In the genomic region with DNA sequence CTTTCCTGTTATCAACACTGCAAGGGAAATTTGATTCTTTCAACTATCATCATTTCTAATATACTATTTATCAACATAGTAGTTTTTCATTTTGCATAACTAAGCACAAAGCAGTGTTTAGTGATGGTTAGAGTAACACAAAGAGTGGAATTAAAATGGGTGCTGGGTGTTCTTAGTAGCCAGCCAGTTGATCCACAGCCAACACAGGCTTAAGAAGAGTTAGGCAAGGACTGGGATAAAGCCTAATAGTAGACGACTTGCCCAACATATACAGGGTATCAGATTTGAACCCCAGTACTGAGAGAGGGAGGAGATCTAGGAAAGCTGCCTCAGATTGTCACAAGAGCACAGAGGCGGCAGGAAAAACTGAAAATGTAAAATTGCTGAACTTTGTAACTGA, we compare ENCODE assay signal across 30 mouse cellular contexts.
"Had no signal": no experiment of that assay in that cellular context is flagged by ENCODE, and none has a peak within 500 bp of the region (broad histone marks: within the 10 kb centered on the region; RNA-seq: fewer than 3 reads in every experiment).

No protein-coding gene starts in this region.

- H3K4me3 ChIP-seq: embryonic facial prominence, embryonic 10.5 days; embryonic facial prominence, embryonic 12.5 days; embryonic facial prominence, embryonic 13.5 days; embryonic facial prominence, embryonic 15.5 days; erythroblast, embryonic 14.5 days; forebrain, embryonic 10.5 days; forebrain, embryonic 12.5 days; forebrain, embryonic 13.5 days; forebrain, embryonic 15.5 days; gastrocnemius, adult 2 months; heart, adult 2 months; heart, embryonic 10.5 days had no signal

- H3K4me1 ChIP-seq: embryonic facial prominence, embryonic 10.5 days; embryonic facial prominence, embryonic 12.5 days; embryonic facial prominence, embryonic 13.5 days; embryonic facial prominence, embryonic 15.5 days; forebrain, embryonic 10.5 days; forebrain, embryonic 12.5 days; forebrain, embryonic 13.5 days; forebrain, embryonic 15.5 days; heart, embryonic 10.5 days had no signal

- H3K27me3 ChIP-seq: embryonic facial prominence, embryonic 12.5 days; embryonic facial prominence, embryonic 13.5 days; embryonic facial prominence, embryonic 15.5 days; forebrain, embryonic 12.5 days; forebrain, embryonic 13.5 days; forebrain, embryonic 15.5 days had no signal

- H3K36me3 ChIP-seq: embryonic facial prominence, embryonic 10.5 days; embryonic facial prominence, embryonic 12.5 days; embryonic facial prominence, embryonic 13.5 days; embryonic facial prominence, embryonic 15.5 days; forebrain, embryonic 10.5 days; forebrain, embryonic 12.5 days; forebrain, embryonic 15.5 days; heart, embryonic 10.5 days had no signal

- ATAC-seq: forebrain, embryonic 13.5 days; forebrain, embryonic 14.5 days; forebrain, embryonic 15.5 days; forebrain, embryonic 16.5 days; forebrain, postnatal 0 days had no signal

- H3K27ac ChIP-seq: embryonic facial prominence, embryonic 10.5 days; embryonic facial prominence, embryonic 12.5 days; embryonic facial prominence, embryonic 13.5 days; embryonic facial prominence, embryonic 15.5 days; forebrain, embryonic 10.5 days; forebrain, embryonic 12.5 days; forebrain, embryonic 13.5 days; forebrain, embryonic 15.5 days; gastrocnemius, adult 2 months; heart, adult 2 months; heart, embryonic 10.5 days had no signal

- DNase-seq: cerebellum, adult 2 months; cerebellum, adult 8-10 months; cerebellum, adult 9-10 months; cerebellum, adult 9-11 months; cerebellum, postnatal 10 days; cerebellum, postnatal 14 days; cerebellum, postnatal 25 days; cerebellum, postnatal 36 days; embryo, embryonic 11 days; forebrain, postnatal 0 days; gastrocnemius, adult 2 months; gastrocnemius, postnatal 10 days; gastrocnemius, postnatal 14 days; gastrocnemius, postnatal 25 days; gastrocnemius, postnatal 36 days; heart, adult 11 months; heart, adult 18-20 months; heart, adult 2 months had no signal

- H3K9ac ChIP-seq: embryonic facial prominence, embryonic 12.5 days; embryonic facial prominence, embryonic 13.5 days; embryonic facial prominence, embryonic 15.5 days; forebrain, embryonic 12.5 days; forebrain, embryonic 13.5 days; forebrain, embryonic 15.5 days; forebrain, postnatal 0 days had no signal

- H3K9me3 ChIP-seq: embryonic facial prominence, embryonic 10.5 days; embryonic facial prominence, embryonic 12.5 days; embryonic facial prominence, embryonic 13.5 days; embryonic facial prominence, embryonic 15.5 days; forebrain, embryonic 10.5 days; forebrain, embryonic 12.5 days; forebrain, embryonic 13.5 days; forebrain, embryonic 15.5 days; heart, embryonic 10.5 days had no signal

- H3K4me2 ChIP-seq: embryonic facial prominence, embryonic 12.5 days; embryonic facial prominence, embryonic 13.5 days; embryonic facial prominence, embryonic 15.5 days; forebrain, embryonic 12.5 days; forebrain, embryonic 13.5 days; forebrain, embryonic 15.5 days had no signal
